Mouse (Mus musculus): Measurements from ENCODE around the gene Mns1.

Gene Mns1

GRCm38 (mm10) chr9:72469851-72470250 is 32.0 kb downstream of the Mns1 start:
- no peak for DNase-seq (ENCODE audit: low read depth, low spot score)

DNA sequence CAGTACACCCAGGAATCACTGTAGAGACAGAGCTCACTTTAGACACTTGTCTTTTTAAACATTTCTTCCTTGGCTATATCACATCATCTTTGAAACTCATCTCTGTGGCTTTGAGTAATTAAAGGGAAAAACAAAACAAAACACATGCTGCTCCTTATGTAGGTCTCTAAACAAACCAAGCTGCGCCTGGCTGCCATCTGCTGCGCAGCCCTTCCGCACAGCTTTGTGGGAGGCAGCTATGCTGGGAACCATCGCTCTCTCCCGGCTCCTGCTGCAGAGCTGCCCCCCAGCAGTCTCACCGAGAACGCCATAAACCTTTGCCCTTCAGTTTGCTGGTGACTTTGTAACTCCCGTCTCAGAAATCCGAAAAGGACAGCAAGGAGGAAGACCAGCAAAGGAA is 37.7 kb downstream of the Mns1 start:
- DNase-seq (ENCODE audit: low read depth, low spot score), result no peak

DNA sequence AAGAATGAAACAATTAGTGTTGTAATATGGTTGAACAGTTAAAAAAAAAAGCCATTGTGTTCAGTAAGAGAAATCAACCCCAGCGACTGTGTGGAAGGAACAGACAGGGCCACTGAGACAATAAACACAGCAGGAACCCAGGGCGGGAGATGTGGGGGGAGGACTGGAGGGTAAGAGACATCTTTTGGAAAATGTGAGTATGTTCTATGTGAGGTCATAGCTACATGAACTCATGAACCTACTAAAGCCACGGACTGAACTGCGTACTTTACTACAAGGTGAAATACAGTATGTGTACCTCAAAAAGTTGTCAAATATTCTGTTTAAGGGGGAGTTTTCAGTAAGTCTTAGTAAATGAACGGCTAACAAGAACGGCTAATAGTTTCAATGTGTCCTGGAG is 39.5 kb downstream of the Mns1 start:
- no peak for DNase-seq (ENCODE audit: low read depth, low spot score)

DNA sequence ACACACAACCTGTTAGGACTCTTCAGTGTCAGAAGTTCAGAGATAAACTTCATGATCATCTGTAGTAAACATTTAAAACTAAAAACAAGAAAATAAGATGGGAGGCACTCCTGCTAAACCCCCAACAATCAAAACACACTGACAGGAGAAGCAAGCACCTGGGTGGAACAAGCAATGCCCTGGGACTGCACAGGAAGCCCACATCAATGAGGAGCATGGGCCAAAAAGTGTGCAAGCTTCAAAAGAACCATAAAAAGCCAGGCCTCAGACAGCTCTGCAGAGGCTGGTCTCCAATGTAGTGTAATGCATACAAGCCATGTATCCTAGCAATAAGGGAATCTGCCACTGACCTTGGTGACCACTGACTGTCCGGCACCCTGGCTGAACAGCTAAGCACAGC is 41.5 kb downstream of the Mns1 start:
- DNase-seq (ENCODE audit: low read depth, low spot score), result no peak

- no peak for DNase-seq (ENCODE audit: low read depth, low spot score)
Measured at GRCm38 (mm10) chr9:72488523-72488922, 50.7 kb downstream of the Mns1 start.

- no peak for DNase-seq (ENCODE audit: low read depth, low spot score)
Measured at GRCm38 (mm10) chr9:72489131-72489530, 51.3 kb downstream of the Mns1 start.

GRCm38 (mm10) chr9:72491559-72492193 is 53.9 kb downstream of the Mns1 start:
- DNase-seq (ENCODE audit: low read depth, low spot score), result peak; percentile 92

- DNase-seq (ENCODE audit: low read depth, low spot score), result peak; percentile 48
Measured at GRCm38 (mm10) chr9:72492194-72492565, 54.4 kb downstream of the Mns1 start, which contains the start of gene Tex9. Gene Tex9 (minus strand): TSS chr9:72492212.

- no peak for DNase-seq (ENCODE audit: low read depth, low spot score)
Measured at GRCm38 (mm10) chr9:72493465-72493864, 55.7 kb downstream of the Mns1 start.

GRCm38 (mm10) chr9:72493984-72494685 is 56.3 kb downstream of the Mns1 start:
- no peak for DNase-seq (ENCODE audit: low read depth, low spot score)

GRCm38 (mm10) chr9:72496691-72497090 is 58.9 kb downstream of the Mns1 start:
- DNase-seq (ENCODE audit: low read depth, low spot score), result no peak

DNA sequence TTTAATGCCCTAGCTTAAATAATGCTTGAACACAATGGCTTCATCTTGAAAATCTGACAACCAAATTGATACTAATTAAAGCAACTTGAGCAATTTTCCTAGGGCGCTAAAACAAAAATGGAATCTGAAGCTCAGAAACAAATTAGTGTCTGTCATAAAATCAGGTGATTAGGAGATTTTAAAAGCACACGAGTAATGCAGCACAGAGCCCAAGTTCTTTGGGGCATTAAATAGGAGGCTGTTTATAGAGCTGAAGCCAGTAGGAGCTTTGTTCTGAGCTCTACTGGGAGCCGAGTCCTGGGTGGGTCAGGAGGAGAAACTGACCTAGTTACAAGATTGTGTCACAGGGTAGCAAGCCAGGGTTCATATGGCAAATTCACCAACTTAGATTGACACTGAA is 59.4 kb downstream of the Mns1 start:
- DNase-seq (ENCODE audit: low read depth, low spot score), result no peak

Data from ES-CJ7 (cell line).